14 mouse cellular contexts compared by ENCODE assay signal in the genomic region with DNA sequence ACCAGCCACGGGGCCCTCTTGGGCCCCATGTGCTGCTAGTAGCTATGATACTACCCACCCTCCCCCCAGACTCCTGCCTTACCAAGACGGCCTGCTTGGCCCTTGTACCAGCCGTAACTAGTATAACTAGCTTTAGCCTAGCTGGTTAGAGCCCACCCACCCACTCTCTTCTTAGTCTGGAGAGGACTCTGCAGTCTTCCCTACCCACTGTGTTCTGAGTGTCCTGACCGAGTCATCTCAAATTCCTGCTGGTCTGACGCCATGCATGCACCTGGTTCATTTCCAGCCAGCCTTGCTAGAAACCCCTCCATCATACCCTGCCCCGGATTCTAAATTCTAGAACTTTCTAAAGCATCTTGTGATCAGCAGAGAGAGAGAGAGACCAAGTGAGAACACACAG. TPM values are rescaled to one million over a fixed set of nuclear protein-coding genes. Genes with fewer than 3 reads are reported as not detected.
DNase-seq lines count a peak whose midpoint lies in the region; ATAC-seq and TF ChIP-seq lines count a peak whose summit lies in the region.
"Had no signal": no experiment of that assay in that cellular context is flagged by ENCODE, and none has a peak within 500 bp of the region (broad histone marks: within the 10 kb centered on the region; RNA-seq: fewer than 3 reads in every experiment).

No protein-coding gene starts in this region.

- no peaks in the 10 kb centered on the region for H3K9me3 ChIP-seq in heart, embryonic 10.5 days
- 0 out of 2 replicates have a peak, but pooled peaks cover 6% of the 10 kb centered on the region for H3K9me3 ChIP-seq in hindbrain, embryonic 10.5 days
- H3K9me3 ChIP-seq in limb, embryonic 12.5 days, result no peaks in the 10 kb centered on the region
- H3K9me3 ChIP-seq in midbrain, postnatal 0 days (ENCODE audit: low read length), result no peaks in the 10 kb centered on the region

- H3K4me2 ChIP-seq in limb, embryonic 12.5 days, result peak overlapping the region; percentile 88; the same call in 1 of the 2 replicates
- H3K4me2 ChIP-seq in midbrain, postnatal 0 days (ENCODE audit: low read depth, low read length, poor library complexity, severe bottlenecking), result no peak overlapping the region

- no peak overlapping the region for H3K4me3 ChIP-seq in heart, embryonic 10.5 days
- H3K4me3 ChIP-seq in hindbrain, embryonic 10.5 days, result peak overlapping the region; percentile 79
- no peak overlapping the region for H3K4me3 ChIP-seq in limb, embryonic 12.5 days (replicated peaks)
- H3K4me3 ChIP-seq in midbrain, postnatal 0 days (ENCODE audit: low read depth, low read length), result no peak overlapping the region

- peaks cover 72% of the 10 kb centered on the region for H3K4me1 ChIP-seq in heart, embryonic 10.5 days
- H3K4me1 ChIP-seq in hindbrain, embryonic 10.5 days (replicated peaks), result peaks cover 95% of the 10 kb centered on the region
- H3K4me1 ChIP-seq in limb, embryonic 12.5 days (replicated peaks), result peaks cover 81% of the 10 kb centered on the region
- H3K4me1 ChIP-seq in midbrain, postnatal 0 days (ENCODE audit: insufficient read depth, low read length), result peaks cover 39% of the 10 kb centered on the region

- peaks cover under 1% of the 10 kb centered on the region; the same call in 1 of the 2 replicates for H3K27me3 ChIP-seq in heart, embryonic 10.5 days (ENCODE audit: insufficient read depth, poor library complexity, severe bottlenecking)
- no peaks in the 10 kb centered on the region; the same call in 1 of the 2 replicates for H3K27me3 ChIP-seq in hindbrain, embryonic 10.5 days (ENCODE audit: insufficient read depth, poor library complexity, severe bottlenecking)
- no peaks in the 10 kb centered on the region for H3K27me3 ChIP-seq in limb, embryonic 12.5 days
- no peaks in the 10 kb centered on the region for H3K27me3 ChIP-seq in midbrain, postnatal 0 days (ENCODE audit: insufficient read depth, low read length)

- 77% methylated on average over 6 of the region's 6 CpGs for WGBS in heart, embryonic 10.5 days
- 61% methylated on average over 6 of the region's 6 CpGs for WGBS in hindbrain, embryonic 10.5 days
- 66% methylated on average over 6 of the region's 6 CpGs for WGBS in limb, embryonic 12.5 days
- 41% methylated on average over 6 of the region's 6 CpGs for WGBS in midbrain, postnatal 0 days

- intact Hi-C loops in heart, postnatal 36 days (cut with DNase I), result loop anchor here (5.0 to 10.0 kb wide), 2 partner anchors 53 to 435 kb away; a partner anchor contains a TSS

- DNase-seq in heart, embryonic 10.5 days (ENCODE audit: low spot score), result no peak
- no peak for DNase-seq in heart, postnatal 36 days
- DNase-seq in hindbrain, embryonic 10.5 days (ENCODE audit: low spot score), result no peak
- no peak for DNase-seq in midbrain, postnatal 0 days (ENCODE audit: low spot score)
- no peak for DNase-seq in left cerebral cortex, adult 11 months (ENCODE audit: low spot score)
- no peak for DNase-seq in kidney, adult 9 months
- DNase-seq in ovary, postnatal 14 days (ENCODE audit: low spot score), result no peak
- DNase-seq: adrenal gland, adult 8-10 months; B cell, adult 2 months; heart, adult 18-20 months; kidney, adult 11 months; right cerebral cortex, postnatal 4 days had no signal

- TF ChIP-seq CTCF in midbrain, postnatal 0 days (IDR thresholded peaks at IDR 0.05), result no peak

- no peak for ATAC-seq in limb, embryonic 12.5 days (ENCODE audit: insufficient number of reproducible peaks, insufficient read depth, low FRiP score, low TSS enrichment, low read depth)
- ATAC-seq in midbrain, postnatal 0 days (ENCODE audit: low FRiP score), result no peak

- H3K9ac ChIP-seq in limb, embryonic 12.5 days (replicated peaks), result 0 out of 2 replicates have a peak overlapping the region, but pooled peaks have one; percentile 27
- H3K9ac ChIP-seq in midbrain, postnatal 0 days (replicated peaks; ENCODE audit: low read length, poor library complexity, severe bottlenecking), result 0 out of 2 replicates have a peak overlapping the region, but pooled peaks have one; percentile 19
- H3K9ac ChIP-seq: liver, embryonic 14.5 days had no signal

- peaks cover 39% of the 10 kb centered on the region for H3K36me3 ChIP-seq in heart, embryonic 10.5 days
- peaks cover 94% of the 10 kb centered on the region for H3K36me3 ChIP-seq in hindbrain, embryonic 10.5 days
- H3K36me3 ChIP-seq in limb, embryonic 12.5 days, result peaks cover 71% of the 10 kb centered on the region
- peaks cover 12% of the 10 kb centered on the region for H3K36me3 ChIP-seq in midbrain, postnatal 0 days (ENCODE audit: insufficient read depth, low read length)

- H3K27ac ChIP-seq in heart, embryonic 10.5 days, result peak overlapping the region; percentile 77; the same call in 1 of the 2 replicates
- H3K27ac ChIP-seq in hindbrain, embryonic 10.5 days, result peak overlapping the region; percentile 85
- H3K27ac ChIP-seq in limb, embryonic 12.5 days, result 0 out of 2 replicates have a peak overlapping the region, but pooled peaks have one; percentile 4
- H3K27ac ChIP-seq in midbrain, postnatal 0 days (ENCODE audit: low read depth, low read length), result no peak overlapping the region
- H3K27ac ChIP-seq: liver, embryonic 14.5 days had no signal

RNA-seq across cellular contexts. Expression of a gene that starts 9.6 kb away (rescaled TPM):
- 2.2 and 5.1 TPM in 2 replicates for polyA plus RNA-seq in heart, embryonic 10.5 days (2016; fragmentation: Nextera tagmentation; extraction: Ambion mirVana)
- total RNA-seq in heart, postnatal 36 days (2021), result 1 to 10 TPM; 4.1 to 6.2 TPM
- polyA plus RNA-seq in hindbrain, embryonic 10.5 days (2016; fragmentation: Nextera tagmentation; extraction: Ambion mirVana), result 18.0 and 19.8 TPM in 2 replicates
- 19.6 and 20.2 TPM in 2 replicates for polyA plus RNA-seq in limb, embryonic 12.5 days (2016; fragmentation: Nextera tagmentation; extraction: Ambion mirVana)
- total RNA-seq in midbrain, postnatal 0 days (2014; rRNA removed), result 38.0 and 55.2 TPM in 2 replicates
- polyA plus RNA-seq in midbrain, postnatal 0 days (2015; fragmentation: Nextera tagmentation; extraction: Ambion mirVana), result 7.5 and 9.7 TPM in 2 replicates
